Mouse (Mus musculus) kidney, embryonic 14.5 days (tissue): Measurements from ENCODE around the gene Slc44a3. TPM values are rescaled to one million over a fixed set of nuclear protein-coding genes. Genes with fewer than 3 reads are reported as not detected.

ENCODE experiments used
- ATAC-seq: fragments of 200-750 bp; cut with Nextera tagmentation; 2 replicates; pipeline ENCODE4 v1.8.0; 2017; ENCODE audit warnings: moderate number of reproducible peaks, mild to moderate bottlenecking, moderate TSS enrichment, moderate library complexity; ENCODE audit not compliant: low FRiP score, low TSS enrichment
- H3K27ac ChIP-seq: fragments of 300-500 bp; sonication (generic); 2 replicates; pipeline ENCODE4 v1.5.1; 2014; ENCODE audit warnings: low read depth, mild to moderate bottlenecking, low read length, moderate library complexity, mixed read lengths
- H3K27me3 ChIP-seq: fragments of 300-500 bp; sonication (generic); 2 replicates; pipeline ENCODE4 v1.6.1; 2014; ENCODE audit warnings: mild to moderate bottlenecking, low read length; ENCODE audit not compliant: control insufficient read depth, insufficient read depth
- H3K36me3 ChIP-seq: fragments of 300-500 bp; sonication (generic); 2 replicates; pipeline ENCODE4 v1.6.1; 2014; ENCODE audit warnings: low read length, mixed read lengths; ENCODE audit not compliant: control insufficient read depth, insufficient read depth
- H3K4me1 ChIP-seq: fragments of 300-500 bp; sonication (generic); 2 replicates; pipeline ENCODE4 v1.6.1; 2014; ENCODE audit warnings: low read length, mixed read lengths; ENCODE audit not compliant: control insufficient read depth, insufficient read depth
- H3K4me2 ChIP-seq: fragments of 300-500 bp; sonication (generic); replicated peaks from 2 replicates; pipeline ENCODE4 v1.6.1; 2014; ENCODE audit warnings: low read depth, mild to moderate bottlenecking, low read length
- H3K4me3 ChIP-seq: fragments of 300-500 bp; sonication (generic); 2 replicates; pipeline ENCODE4 v1.5.1; 2014; ENCODE audit warnings: mild to moderate bottlenecking, low read length
- H3K9ac ChIP-seq: fragments of 300-500 bp; sonication (generic); 2 replicates; pipeline ENCODE4 v1.6.1; 2014; ENCODE audit warnings: low read depth, mild to moderate bottlenecking, low read length, moderate library complexity
- H3K9me3 ChIP-seq: fragments of 300-500 bp; sonication (generic); 2 replicates; pipeline ENCODE4 v1.6.1; 2016; ENCODE audit warnings: low read length; ENCODE audit not compliant: control insufficient read depth
- WGBS: fragments of 180-500 bp; shearing (Covaris S2); extraction: QIAGEN DNeasy Blood & Tissue Kit; methylation state at CpG from one replicate; pipeline ENCODE4 v1.1.7; 2014; 5-methylcytosine and 5-hydroxymethylcytosine counted together
- polyA plus RNA-seq: library from polyadenylated mRNA; unstranded; fragments of >200 nt; fragmentation: Nextera tagmentation; extraction: Ambion mirVana; gene quantifications from 2 replicates; pipeline ENCODE4 v1.2.1, GENCODE M21; 2014

Slc44a3 gene
- polyA plus RNA-seq, 1 experiment from 2014 or later, result 9.0 TPM

DNA sequence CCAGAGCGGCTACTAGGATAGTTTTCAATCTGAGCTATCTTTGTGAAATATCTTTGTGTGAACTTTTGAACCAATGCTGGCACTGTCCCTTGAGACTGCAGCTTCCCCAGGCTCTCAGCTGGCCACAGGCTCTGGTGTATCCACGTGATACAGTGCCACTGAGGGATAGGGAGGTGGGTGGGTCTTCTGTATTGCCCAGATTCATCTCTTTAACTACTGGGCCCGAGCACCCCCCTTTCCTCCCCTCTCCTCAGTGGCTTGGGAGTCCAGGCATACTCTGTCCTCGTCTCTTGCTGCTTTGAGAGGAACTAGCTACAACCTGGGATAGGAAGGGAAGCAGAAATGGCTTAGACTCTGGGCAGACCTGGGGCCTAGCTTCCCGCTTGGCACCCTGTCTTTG, 96.9 kb downstream of the Slc44a3 start:
- Histone ChIP-seq H3K4me1 (peaks cover 78% of the 10 kb centered on the region), H3K4me3 (no peak overlapping the region), H3K36me3 (peaks cover 4% of the 10 kb centered on the region; the same call in 1 of the 2 replicates), H3K9ac (no peak overlapping the region), H3K27ac (no peak overlapping the region), H3K4me2 (no peak overlapping the region), H3K9me3 (no peaks in the 10 kb centered on the region), H3K27me3 (no peaks in the 10 kb centered on the region)
- 75% methylated on average over 5 of the region's 5 CpGs for WGBS
- no peak for ATAC-seq

DNA sequence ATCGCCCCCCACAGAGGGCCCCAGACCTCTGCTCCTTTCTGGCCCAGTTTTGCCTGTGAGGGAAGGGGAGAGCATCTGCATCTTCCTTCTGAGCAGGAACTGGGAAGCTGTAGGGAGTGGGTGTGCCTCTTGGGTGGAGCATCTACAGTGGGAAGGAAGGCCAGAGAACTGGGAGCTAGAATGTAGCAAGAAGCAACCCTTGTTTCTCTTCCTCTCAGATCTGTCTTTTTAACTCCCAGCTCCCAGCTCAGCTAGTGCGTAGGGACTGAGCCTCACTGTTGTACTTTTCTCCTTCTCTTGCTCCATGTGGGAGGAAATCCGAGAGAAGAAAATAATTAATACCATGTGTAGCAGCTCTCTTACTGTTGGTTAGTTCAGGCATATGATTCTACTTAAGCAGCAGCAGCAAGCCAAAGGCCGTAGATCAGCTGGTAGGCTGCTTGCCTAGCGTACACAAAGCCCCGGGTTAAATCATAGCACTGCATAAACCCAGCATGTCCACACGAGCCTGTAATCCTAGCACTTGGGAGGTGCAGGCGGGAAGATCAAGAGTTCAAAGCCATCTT, 98.2 kb downstream of the Slc44a3 start:
- peak; percentile 63 for ATAC-seq
- peaks cover 77% of the 10 kb centered on the region for H3K4me1 ChIP-seq
- no peaks in the 10 kb centered on the region for H3K27me3 ChIP-seq
- peak overlapping the region; percentile 59; the same call in 1 of the 2 replicates for H3K27ac ChIP-seq
- H3K9me3 ChIP-seq, result no peaks in the 10 kb centered on the region
- WGBS, result 36% methylated on average over 8 of the region's 8 CpGs
- H3K36me3 ChIP-seq, result peaks cover 4% of the 10 kb centered on the region; the same call in 1 of the 2 replicates
- 0 out of 2 replicates have a peak overlapping the region, but pooled peaks have one; percentile 28 for H3K9ac ChIP-seq
- H3K4me3 ChIP-seq, result no peak overlapping the region
- H3K4me2 ChIP-seq, result peak overlapping the region; percentile 10; the same call in 1 of the 2 replicates

DNA sequence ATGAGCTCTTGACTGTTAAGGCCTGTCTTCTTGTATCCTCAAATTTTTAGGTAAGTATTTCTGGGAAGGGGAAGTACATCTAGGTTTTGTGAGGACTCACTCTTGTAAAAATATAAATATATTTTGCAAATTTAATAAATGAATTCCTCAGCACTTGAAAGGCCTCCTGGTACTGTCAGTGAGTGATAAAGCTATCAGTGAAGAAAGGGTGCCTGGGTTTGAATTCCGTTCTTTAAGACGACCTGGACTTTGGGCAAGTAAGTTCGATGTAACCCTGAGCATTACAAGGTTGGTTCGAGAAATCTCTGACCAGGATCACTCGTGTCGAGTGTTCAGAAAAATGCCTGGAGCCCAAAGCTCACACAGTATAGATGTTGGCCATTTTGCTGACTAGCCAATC, 98.8 kb downstream of the Slc44a3 start:
- peak overlapping the region; percentile 59; the same call in 1 of the 2 replicates for H3K27ac ChIP-seq
- no peak overlapping the region for H3K9ac ChIP-seq
- no peaks in the 10 kb centered on the region for H3K27me3 ChIP-seq
- peak overlapping the region; percentile 3; the same call in 1 of the 2 replicates for H3K4me2 ChIP-seq
- WGBS, result 77% methylated on average over 6 of the region's 6 CpGs
- no peak for ATAC-seq
- peaks cover 77% of the 10 kb centered on the region for H3K4me1 ChIP-seq
- H3K9me3 ChIP-seq, result no peaks in the 10 kb centered on the region
- H3K4me3 ChIP-seq, result no peak overlapping the region
- H3K36me3 ChIP-seq, result peaks cover 4% of the 10 kb centered on the region; the same call in 1 of the 2 replicates

DNA sequence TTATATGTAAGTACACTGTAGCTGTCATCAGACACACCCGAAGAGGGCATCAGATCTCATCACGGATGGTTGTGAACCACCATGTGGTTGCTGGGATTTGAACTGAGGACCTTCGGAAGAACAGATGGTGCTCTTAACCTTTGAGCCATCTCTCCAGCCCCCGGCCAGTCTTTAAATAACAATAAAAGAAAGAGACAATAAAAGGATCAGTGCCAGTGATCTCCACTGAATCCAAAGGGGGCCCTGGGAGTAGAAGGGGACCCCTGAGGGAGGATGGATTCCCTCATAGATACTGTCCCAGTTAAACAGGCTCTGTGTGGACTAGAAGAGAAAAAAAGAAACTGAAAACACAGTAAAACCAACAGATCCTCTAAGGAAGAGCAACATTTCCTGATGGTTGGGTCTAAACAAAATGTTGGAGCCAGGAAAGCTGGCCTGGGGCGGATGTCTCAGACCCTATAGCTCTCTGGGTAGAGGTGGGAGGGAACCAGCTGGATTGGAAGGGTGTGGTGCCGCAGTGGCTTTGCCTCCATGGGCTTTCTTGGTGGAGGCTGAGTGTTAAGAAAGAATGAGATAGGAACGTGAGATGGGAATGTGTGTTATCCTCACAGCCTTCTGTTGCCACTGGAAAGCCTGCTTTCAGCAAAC, 101.8 kb downstream of the Slc44a3 start:
- no peak overlapping the region for H3K9ac ChIP-seq
- peaks cover 58% of the 10 kb centered on the region for H3K4me1 ChIP-seq
- H3K36me3 ChIP-seq, result no peaks in the 10 kb centered on the region
- no peak for ATAC-seq
- H3K27ac ChIP-seq, result no peak overlapping the region
- 46% methylated on average over 7 of the region's 7 CpGs for WGBS
- H3K9me3 ChIP-seq, result no peaks in the 10 kb centered on the region
- no peak overlapping the region for H3K4me3 ChIP-seq
- H3K4me2 ChIP-seq, result no peak overlapping the region; the same call in 1 of the 2 replicates
- H3K27me3 ChIP-seq, result no peaks in the 10 kb centered on the region

DNA sequence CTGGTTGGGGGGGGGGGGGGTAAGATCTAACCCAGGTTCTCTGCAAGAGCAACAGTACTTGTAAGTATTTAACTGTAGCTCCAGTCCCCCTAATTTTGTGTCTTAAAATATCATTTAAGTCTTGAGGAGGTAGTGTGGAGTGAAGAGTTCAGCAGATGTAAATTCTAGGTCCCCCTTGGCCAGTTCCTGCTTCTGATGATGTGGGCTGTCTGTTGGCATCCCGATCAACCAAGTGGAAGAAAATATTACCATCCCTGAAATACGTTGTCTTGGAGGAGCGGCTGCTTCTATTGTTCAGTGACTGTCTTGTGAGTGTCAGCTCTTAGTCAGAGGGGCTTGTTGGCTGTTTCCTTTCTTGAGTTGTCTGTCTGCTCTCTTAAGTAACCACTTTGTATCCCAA, 102.7 kb downstream of the Slc44a3 start:
- no peaks in the 10 kb centered on the region for H3K9me3 ChIP-seq
- H3K9ac ChIP-seq, result peak overlapping the region; percentile 94; the same call in 1 of the 2 replicates
- H3K4me3 ChIP-seq, result peak overlapping the region; percentile 86; the same call in 1 of the 2 replicates
- no peaks in the 10 kb centered on the region for H3K27me3 ChIP-seq
- H3K36me3 ChIP-seq, result no peaks in the 10 kb centered on the region
- no peak for ATAC-seq
- WGBS, result 53% methylated on average over 3 of the region's 3 CpGs
- peaks cover 48% of the 10 kb centered on the region for H3K4me1 ChIP-seq
- peak overlapping the region; percentile 53 for H3K4me2 ChIP-seq
- H3K27ac ChIP-seq, result no peak overlapping the region

DNA sequence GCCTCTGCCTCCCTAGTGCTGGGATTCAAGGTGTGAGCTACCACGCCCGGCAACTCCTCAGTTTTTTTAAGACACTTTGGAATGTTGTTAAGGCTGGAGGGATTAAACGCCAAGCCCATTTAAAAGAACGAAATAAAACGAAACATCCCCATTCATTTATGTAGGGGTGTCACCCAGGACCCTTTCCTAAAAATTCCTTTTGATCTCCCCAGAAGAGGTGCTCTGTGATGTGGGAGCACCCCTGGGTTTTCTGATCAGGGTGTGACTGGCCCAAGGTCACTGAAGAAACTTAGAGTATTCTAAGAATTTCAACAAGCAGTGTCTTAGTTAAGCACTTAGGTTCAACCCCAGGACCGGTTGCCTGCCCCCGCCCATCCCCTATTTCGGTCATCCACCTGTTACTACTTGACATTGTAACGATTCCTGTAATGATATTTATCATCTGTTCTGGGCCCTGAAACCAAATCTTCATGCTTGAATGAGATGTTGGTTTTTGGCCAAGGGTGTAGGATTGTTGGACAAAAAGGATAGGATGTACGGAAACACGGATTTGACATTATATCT, 103.4 kb downstream of the Slc44a3 start:
- WGBS, result 46% methylated on average over 11 of the region's 11 CpGs
- H3K4me2 ChIP-seq, result peak overlapping the region; percentile 53
- ATAC-seq, result no peak
- peaks cover 42% of the 10 kb centered on the region for H3K4me1 ChIP-seq
- peak overlapping the region; percentile 94 for H3K9ac ChIP-seq
- H3K27ac ChIP-seq, result no peak overlapping the region
- no peaks in the 10 kb centered on the region for H3K27me3 ChIP-seq
- no peaks in the 10 kb centered on the region for H3K36me3 ChIP-seq
- peak overlapping the region; percentile 86 for H3K4me3 ChIP-seq
- H3K9me3 ChIP-seq, result no peaks in the 10 kb centered on the region

DNA sequence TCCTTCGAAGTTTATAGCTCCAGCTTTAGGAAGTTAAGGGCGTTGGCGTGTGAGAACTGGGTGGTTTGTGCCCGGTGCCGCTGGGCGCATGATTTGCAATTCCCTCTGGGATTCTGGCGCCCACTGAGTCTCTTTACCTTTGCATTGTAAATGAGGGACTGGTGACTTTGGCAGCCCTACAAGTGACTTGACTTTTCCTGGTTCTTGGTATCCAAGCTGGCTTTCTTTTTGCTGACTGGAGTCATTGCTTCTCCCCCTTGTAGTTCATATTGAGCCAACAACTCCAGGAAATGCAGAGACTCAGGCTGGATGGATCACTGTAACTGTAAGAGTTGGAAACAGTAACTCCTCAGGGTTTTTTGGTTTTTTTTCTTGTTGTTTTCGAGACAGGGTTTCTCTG, 104.0 kb downstream of the Slc44a3 start:
- H3K27ac ChIP-seq, result peak overlapping the region; percentile 97; the same call in 1 of the 2 replicates
- peak overlapping the region; percentile 86 for H3K4me3 ChIP-seq
- no peaks in the 10 kb centered on the region for H3K9me3 ChIP-seq
- peak overlapping the region; percentile 53 for H3K4me2 ChIP-seq
- H3K9ac ChIP-seq, result peak overlapping the region; percentile 94
- ATAC-seq, result no peak
- no peaks in the 10 kb centered on the region for H3K27me3 ChIP-seq
- H3K36me3 ChIP-seq, result no peaks in the 10 kb centered on the region
- peaks cover 36% of the 10 kb centered on the region for H3K4me1 ChIP-seq
- 7% methylated on average over 8 of the region's 8 CpGs for WGBS

DNA sequence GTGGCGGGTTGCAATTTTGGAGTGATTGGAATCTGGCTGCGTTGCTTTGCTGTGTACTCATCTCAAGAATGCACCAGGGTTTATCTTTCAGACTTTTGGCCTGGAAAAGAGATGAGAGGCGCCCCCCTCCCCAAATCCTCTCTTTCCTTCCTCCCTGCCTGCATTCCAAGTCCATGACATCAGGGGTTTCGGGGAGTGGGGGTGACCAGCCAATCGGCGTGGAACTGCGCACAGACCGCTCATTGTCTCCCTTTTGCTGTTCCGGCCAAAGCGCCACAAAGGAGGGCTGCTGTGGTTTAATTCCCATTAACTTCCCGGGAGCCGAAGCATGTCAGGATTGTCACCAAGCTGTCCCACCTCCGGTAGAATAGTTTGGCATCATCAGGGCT, 104.7 kb downstream of the Slc44a3 start:
- H3K4me3 ChIP-seq, result peak overlapping the region; percentile 86
- WGBS, result 0% methylated on average over 13 of the region's 13 CpGs
- ATAC-seq, result peak; percentile 54
- no peaks in the 10 kb centered on the region for H3K36me3 ChIP-seq
- H3K4me1 ChIP-seq, result peaks cover 32% of the 10 kb centered on the region
- H3K9me3 ChIP-seq, result no peaks in the 10 kb centered on the region
- peak overlapping the region; percentile 53 for H3K4me2 ChIP-seq
- H3K27ac ChIP-seq, result peak overlapping the region; percentile 97
- no peaks in the 10 kb centered on the region for H3K27me3 ChIP-seq
- H3K9ac ChIP-seq, result peak overlapping the region; percentile 94
